Mouse (Mus musculus) hindlimb bud, embryonic 11.5 days (tissue): ENCODE results near the gene Tuba8.

Source experiments
- DNase-seq: peaks from one replicate; pipeline ENCODE4 v3.0.0-alpha.2; 2012; ENCODE audit warnings: low read depth, low spot score; ENCODE audit errors: extremely low spot score

Tuba8 gene

GRCm38 (mm10) chr6:121210149-121210925, at the start of gene Tuba8:
Gene Tuba8 (plus strand): TSS chr6:121210696.
- DNase-seq = no peak

DNA sequence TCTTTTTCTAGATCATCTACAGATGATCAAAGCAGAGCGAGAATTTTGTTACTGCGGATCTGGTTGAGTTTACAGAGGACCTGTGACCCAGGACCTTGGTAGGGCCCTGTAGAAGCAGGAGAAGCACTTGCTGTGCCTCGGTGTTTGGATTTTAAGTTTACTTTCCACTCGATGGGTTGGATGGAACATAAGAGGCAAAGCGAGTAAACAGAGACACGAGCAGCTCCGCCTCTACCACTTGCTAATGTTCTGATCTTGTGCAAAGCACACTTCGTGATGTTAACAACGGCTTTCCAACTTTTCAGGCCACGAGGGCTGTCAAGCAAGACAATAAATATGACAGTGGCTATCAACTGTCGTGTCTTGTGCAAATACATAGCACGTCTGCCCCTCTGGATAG, 47.9 kb upstream of the Tuba8 start:
- DNase-seq = no peak

GRCm38 (mm10) chr6:121166098-121166552, 44.4 kb upstream of the Tuba8 start:
- DNase-seq = no peak

GRCm38 (mm10) chr6:121167381-121167975, 43.0 kb upstream of the Tuba8 start:
- DNase-seq = no peak

DNA sequence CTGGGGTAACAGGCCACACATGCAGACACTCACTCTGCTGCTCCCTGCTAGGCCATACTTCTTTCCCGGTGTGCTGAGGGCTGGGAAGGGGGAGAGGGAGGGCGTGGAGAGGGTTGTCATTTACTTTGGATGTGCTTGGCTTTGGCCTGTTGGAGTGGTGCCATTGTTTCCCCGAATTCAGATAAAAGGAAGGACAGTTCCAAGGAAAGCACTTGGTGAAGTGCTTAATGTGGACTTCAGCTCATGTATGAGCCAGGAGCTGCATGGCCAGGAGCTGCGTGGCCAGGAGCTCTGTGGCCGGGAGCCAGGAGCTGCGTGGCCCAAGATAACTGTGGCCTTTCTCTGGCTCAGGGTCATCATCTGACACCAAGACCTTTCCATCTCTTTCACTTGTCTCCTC, 39.4 kb upstream of the Tuba8 start:
- DNase-seq = no peak

GRCm38 (mm10) chr6:121173471-121173870, 37.0 kb upstream of the Tuba8 start:
- DNase-seq = no peak

DNA sequence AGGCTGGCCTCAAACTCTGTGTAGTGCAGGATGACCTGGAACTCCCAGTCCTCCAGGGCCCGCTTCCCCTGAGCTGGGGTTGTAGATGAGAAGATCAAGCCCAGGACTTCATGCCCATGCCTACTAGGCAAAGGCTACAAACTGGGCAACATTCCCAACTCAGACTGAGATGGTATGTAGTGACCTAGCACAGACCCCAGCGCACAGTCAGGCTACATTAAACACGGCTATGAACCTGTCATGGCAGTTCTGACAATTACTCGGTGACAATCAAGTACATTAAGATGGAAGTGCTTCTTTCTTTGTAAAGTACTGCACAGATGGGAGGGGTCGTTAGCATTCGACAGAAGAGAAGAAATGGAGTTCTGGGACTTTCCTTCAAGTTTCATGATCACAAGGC, 35.7 kb upstream of the Tuba8 start:
- no peak for DNase-seq

DNA sequence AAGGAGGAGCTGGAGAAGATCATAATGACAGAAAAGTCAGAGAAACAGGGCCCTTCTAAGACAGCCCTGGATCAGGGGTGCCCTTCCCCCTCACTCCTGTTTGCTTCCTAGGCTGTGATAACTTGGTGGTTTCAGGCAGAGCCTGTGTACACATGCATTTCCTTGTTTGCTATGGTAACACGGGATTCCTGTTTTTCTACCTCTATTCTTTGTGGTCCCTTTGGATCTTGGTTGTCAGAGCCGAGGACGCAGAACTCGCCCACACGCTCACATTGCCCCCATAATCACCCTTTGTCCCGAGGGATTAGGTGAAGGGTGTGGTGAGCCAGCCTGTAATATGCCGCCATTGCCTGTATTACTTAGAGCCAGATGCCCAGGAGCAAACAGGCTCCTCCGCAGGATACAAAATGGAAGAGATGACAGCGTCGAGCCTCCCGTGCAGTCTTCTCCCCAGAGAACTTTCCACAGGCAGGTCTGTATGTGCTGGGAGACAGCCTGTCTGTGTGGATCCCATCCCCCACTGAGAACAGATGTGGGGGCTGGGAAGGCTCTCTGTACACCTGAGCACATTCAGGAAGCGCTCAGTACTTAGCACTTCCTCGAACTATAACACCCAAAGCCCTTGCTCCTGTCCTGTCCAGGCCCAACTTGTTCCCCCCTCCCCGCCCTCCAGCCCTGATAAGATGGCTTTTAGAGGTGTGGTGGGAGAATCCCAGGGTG, 34.3 kb upstream of the Tuba8 start:
- no peak for DNase-seq

- DNase-seq = no peak
These were observed 33.8 kb upstream of the Tuba8 start for GRCm38 (mm10) chr6:121176731-121177098.

DNA sequence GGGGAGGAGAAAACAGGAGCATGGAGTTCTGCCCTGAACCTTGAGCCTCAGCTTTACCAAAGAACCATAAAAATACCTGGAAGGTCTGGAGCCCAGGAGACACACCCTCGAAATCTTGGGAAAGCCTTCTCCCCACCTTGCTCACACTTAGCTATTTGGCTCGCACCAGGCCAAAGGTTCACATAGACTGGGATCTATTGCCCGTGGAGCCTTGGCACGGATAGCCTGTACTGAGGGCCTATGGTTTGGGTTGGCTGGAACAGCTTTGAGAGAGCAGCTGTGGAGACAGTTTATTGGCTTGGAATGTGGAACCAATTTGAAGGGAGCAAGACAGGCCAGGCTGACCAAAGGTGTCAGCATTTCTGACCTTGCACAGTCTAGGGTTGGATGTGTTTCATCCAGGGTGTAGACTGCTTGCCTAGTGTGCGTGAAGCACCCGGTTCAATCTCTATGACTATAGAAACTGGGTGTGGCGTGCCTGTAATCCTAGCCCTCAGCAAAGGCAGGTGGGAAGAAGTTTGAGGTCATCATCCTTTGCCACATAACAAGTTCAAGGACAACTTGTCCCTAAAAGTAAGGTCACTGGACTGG, 33.3 kb upstream of the Tuba8 start:
- no peak for DNase-seq

- peak; percentile 79 for DNase-seq
These were observed 31.7 kb upstream of the Tuba8 start for GRCm38 (mm10) chr6:121178700-121179358.

GRCm38 (mm10) chr6:121179846-121180245, 30.6 kb upstream of the Tuba8 start:
- no peak for DNase-seq

DNA sequence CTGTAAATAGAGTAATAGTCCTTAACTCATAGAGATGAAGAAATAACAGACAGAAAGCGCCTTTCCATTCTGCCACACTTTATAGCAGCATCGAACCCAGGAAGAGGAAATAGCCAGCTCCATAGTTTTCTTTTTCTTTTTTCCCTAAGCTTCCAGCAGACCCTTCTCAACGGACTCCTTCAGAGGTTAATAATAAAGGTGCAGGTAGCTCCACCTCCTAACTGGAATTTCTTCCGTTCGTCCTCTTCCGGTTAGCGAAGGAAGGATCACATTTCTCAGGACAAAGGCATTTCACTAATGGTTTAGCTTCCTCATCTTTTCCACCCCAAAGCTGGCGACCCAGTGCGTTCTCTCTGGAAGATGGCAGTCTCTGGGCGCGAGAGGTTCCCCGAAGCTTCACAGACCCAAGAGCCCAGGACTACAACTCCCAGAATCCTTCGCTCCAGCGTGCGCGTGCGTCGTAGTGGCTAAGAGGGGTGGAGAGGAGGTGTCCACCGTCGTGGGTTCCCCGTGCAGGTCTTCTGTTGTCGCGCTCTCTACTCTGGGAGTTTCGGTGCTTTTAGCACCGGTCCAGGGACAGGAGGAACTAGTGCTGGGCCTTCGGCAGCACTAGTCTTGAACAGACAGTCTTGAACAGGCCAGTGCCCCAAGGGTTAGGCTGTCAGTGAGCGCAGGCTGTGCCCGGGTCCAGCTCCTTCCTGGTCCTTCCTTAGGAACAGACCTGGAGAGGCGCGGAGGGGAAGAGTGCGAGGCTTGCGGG, 26.9 kb upstream of the Tuba8 start, which contains the start of gene Pex26:
Gene Pex26, plus strand, starts transcription at position 254 of the 760 bp plus-strand sequence.
- peak; percentile 77 for DNase-seq

DNA sequence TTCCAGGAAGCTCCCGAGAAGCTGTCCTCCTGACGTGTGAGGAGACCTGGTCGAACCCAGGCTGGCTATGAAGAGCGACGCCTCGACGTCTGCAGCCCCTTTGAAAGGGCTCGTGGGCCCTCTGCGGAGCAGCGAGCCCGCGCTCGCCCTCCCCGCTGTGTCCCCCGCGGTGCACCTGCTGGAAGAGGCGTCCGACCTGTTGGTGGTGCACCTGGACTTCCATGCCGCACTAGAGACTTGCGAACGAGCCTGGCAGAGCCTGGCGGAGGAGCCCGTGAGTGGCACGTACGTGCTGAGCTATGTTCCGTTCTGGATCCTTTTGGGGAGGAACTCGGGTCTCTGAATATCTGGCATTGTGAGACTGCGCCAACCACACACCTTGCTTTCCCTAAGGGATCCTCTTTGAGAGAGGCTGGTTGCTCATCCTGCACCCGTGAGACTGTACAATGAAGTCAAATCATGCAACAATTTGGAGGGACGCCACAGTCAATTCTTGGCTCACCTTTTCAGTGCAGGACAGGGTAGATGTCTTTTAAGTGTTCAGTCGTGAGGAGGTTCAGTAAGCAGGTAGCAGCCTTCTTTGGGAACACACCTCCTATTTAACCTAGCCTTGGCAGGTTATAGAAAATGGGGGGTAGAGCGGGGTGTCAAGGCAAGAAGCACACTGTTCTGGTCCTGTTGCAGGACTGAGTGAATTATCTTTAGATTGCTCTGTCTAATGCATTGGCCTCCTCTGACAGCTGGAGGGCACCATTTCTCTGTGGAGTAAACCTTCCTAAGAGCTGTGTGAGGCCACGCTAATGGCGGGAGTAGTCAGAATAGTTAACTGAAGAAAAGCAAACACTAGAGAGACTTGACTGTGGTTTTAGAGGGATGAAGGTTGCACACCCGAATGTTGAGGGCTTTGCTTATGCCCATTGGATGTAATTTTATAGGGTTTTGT, 26.0 kb upstream of the Tuba8 start:
- no peak for DNase-seq

GRCm38 (mm10) chr6:121185232-121185631, 25.3 kb upstream of the Tuba8 start:
- no peak for DNase-seq

DNA sequence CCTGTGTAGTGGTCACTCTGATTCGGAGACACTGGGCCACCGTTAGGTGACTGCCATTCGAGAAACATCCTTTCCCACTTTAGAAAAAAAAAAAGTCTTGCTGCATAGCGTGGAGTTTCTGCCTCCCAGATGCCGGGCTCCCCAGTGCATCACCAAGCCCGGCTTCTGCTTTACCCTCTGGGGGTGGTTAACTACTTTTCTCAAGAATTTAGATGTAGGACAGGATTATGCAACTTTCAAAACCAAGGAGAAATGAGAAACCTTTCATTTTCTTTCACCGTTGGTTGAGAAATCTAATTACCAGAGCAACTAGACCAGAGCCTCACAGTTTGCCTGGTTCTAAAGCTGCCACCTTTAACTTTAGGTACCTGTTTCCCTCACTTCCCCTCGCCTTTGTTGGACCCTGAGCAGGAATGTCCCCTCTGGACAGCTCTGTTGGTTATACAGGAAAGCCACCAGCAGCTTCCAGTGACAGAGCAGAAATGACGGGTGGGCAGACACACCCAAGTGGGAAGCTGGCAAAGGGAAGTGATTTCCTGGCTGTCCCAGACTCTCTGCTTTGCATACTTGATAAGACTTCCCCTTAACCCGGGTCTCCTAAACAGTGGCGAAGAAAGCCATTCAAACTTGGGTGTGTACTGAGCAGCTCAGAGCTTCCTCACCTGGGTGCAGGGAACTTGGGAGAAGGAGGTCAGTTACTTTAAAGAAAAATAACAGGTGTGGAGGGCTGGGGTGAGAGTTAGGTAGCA, 19.1 kb upstream of the Tuba8 start:
- DNase-seq = no peak

DNA sequence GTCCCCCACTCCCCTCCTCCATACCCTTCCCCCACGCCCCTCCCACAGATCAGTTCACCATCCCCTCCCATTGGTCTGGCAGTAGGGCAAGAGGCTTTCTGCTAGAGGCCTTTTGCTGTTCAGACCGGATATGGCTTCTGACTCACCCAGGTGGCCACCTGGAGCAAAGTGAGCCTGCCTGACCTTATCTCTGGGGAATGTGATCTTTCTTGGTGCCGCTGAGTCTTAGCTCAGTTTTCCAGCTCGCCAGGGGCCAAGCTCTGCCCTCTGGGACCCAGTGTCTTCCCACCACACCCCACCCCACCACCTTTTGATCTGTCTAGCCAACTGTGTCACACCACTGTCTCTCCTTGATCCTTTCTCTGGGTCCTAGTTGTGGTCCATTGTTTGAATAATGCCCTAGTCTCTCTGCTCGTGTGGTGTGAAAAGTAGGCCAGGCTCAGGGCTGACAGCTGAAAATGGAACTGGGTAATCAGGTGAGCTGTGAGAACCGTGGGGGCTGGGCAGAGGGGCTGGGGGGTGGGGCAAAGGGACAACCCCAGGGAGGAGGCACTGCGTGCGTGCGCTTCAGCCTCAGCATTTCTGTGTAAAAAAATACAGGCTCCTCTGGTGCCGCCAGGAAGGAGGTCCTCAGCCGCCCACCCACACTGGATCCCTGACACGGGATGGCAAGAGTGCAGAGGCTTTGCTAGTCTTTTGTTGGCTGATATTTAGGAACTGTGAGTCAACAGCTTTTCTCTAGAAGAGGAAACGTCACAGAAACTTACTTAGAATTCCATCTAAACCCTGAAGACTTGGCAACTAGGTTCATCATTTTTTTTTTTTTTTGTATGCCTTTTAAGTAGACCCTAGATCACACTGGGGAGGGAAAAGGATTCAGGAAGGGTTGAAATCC, 16.2 kb upstream of the Tuba8 start:
- no peak for DNase-seq
